Mouse (Mus musculus) ES-E14 (cell line): ENCODE results near the gene Ppp1r14c. TPM values are rescaled to one million over a fixed set of nuclear protein-coding genes. Genes with fewer than 3 reads are reported as not detected.

Experiments used
- DNase-seq: peaks from one replicate; pipeline ENCODE4 v3.0.0-alpha.2; 2013; ENCODE audit warnings: low read depth, low spot score
- H3K27ac ChIP-seq: 2 replicates; pipeline ENCODE4 v1.5.1; 2012; ENCODE audit warnings: low read depth, mild to moderate bottlenecking, low read length, moderate library complexity, mixed read lengths; ENCODE audit not compliant: poor library complexity, insufficient read depth, severe bottlenecking
- H3K36me3 ChIP-seq: 2 replicates; pipeline ENCODE4 v1.6.1; 2012; ENCODE audit warnings: mild to moderate bottlenecking, low read length, moderate library complexity, mixed read lengths; ENCODE audit not compliant: control insufficient read depth, poor library complexity, insufficient read depth, severe bottlenecking
- H3K4me1 ChIP-seq, 2 experiments: fragments of 150-350 bp in 1 of 2; sonication (generic) in 1 of 2; 2 replicates each; pipeline ENCODE4 v1.6.1; 2012; ENCODE audit warnings: low read length in 2 of 2, mild to moderate bottlenecking in 1 of 2, mixed read lengths in 1 of 2; ENCODE audit not compliant: control insufficient read depth in 2 of 2, insufficient read depth in 2 of 2, poor library complexity in 1 of 2
- H3K4me3 ChIP-seq, 2 experiments: fragments of 150-350 bp in 1 of 2; sonication (generic) in 1 of 2; 2 replicates each; pipeline ENCODE4 v1.5.1; 2012; ENCODE audit warnings: low read length in 2 of 2, low read depth in 1 of 2, mild to moderate bottlenecking in 1 of 2, mixed read lengths in 1 of 2; ENCODE audit not compliant: insufficient read depth in 1 of 2, poor library complexity in 1 of 2, severe bottlenecking in 1 of 2
- H3K9ac ChIP-seq: 2 replicates; pipeline ENCODE4 v1.6.1; 2012; ENCODE audit warnings: low read depth, mild to moderate bottlenecking, low read length, mixed read lengths; ENCODE audit not compliant: poor library complexity, insufficient read depth, severe bottlenecking
- H3K9me3 ChIP-seq: fragments of 150-350 bp; sonication (generic); 2 replicates; pipeline ENCODE4 v1.6.1; 2012; ENCODE audit warnings: low read depth, mild to moderate bottlenecking, low read length; ENCODE audit not compliant: control insufficient read depth, insufficient read depth
- CHD2 ChIP-seq: IDR thresholded peaks from 2 replicates; pipeline ENCODE4 v1.6.1; 2014; ENCODE audit warnings: mild to moderate bottlenecking, low read depth, low read length, inconsistent platforms
- HCFC1 ChIP-seq: IDR thresholded peaks from 2 replicates; pipeline ENCODE4 v1.6.1; 2012; ENCODE audit warnings: low read length, inconsistent platforms, borderline replicate concordance; ENCODE audit not compliant: insufficient read depth
- MAFK ChIP-seq: IDR thresholded peaks from 2 replicates; pipeline ENCODE4 v1.6.1; 2014; ENCODE audit warnings: mild to moderate bottlenecking, low read depth, low read length, inconsistent platforms; ENCODE audit not compliant: insufficient read depth
- ZC3H11A ChIP-seq: IDR thresholded peaks from 2 replicates; pipeline ENCODE4 v1.6.1; 2012; ENCODE audit warnings: low read depth, mild to moderate bottlenecking, inconsistent platforms, low read length, borderline replicate concordance
- ZNF384 ChIP-seq: IDR thresholded peaks from 2 replicates; pipeline ENCODE4 v1.6.1; 2012; ENCODE audit warnings: low read depth, low read length, inconsistent platforms
- in situ Hi-C, 2 experiments: fragments of 600-800 bp; cut with MboI; formaldehyde crosslinking; loops; one replicate each; pipeline ENCODE4 v1.15.1; 2025; ENCODE audit warnings: low sequenced_read_pairs in 2 of 2, inconsistent platforms in 1 of 2; ENCODE audit not compliant: unreplicated experiment in 2 of 2
- total RNA-seq: library from RNA; depleted of rRNA; stranded (reverse); fragments of 300-350 nt; gene quantifications from 2 replicates; pipeline ENCODE4 v1.2.3, GENCODE M21; 2012

The Ppp1r14c gene
- total RNA-seq, 1 experiment: 0.62 TPM

DNA sequence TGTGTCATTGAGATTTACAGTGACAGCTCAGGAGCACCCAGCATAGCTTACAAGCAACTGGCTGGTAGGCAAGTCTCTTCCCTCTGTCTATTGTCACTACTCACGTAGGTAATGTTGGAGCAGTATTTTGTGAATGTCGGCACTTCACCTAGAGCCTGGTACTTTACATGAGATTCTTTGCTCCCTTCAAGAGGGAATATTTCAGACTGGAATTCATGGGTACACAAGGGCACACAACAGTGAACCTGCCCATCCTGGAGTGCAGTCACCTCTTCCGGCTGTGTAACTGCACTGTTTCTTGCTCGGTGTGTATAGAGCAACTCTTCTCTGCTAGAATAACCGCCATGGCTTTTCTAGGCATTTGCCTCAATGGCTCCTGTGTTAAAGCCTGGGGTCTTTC, 82.8 kb downstream of the Ppp1r14c start:
- in situ Hi-C loops: no loop called here
- TF ChIP-seq ZC3H11A: no peak
- no peak for TF ChIP-seq MAFK
- no peak for TF ChIP-seq HCFC1
- no peak for TF ChIP-seq CHD2
- no peak for TF ChIP-seq ZNF384
- Histone ChIP-seq H3K9me3 (no peaks in the 10 kb centered on the region), H3K4me3 (no peak overlapping the region), H3K4me1 (no peaks in the 10 kb centered on the region), H3K9ac (no peak overlapping the region), H3K27ac (no peak overlapping the region), H3K36me3 (no peaks in the 10 kb centered on the region)
- DNase-seq: no peak

DNA sequence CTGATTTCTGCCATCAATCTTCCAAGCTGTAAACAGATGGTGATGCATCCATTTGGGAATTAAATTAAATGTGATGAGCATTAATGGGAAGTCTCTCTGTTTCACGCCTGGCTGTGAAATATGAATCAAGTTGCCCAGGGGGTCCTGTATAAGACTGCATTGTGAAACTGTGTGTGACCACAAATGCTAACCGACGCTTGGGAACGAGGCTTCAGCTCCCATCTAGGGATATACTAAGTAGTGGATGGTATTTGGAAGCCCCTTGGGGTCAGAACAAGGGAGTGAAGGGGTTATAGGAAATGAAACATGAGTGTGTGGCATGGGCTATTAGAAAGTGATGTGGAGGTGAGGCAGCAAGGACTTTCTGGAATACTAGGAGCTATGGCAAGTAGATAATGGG, 86.1 kb downstream of the Ppp1r14c start:
- DNase-seq: no peak
- H3K9ac ChIP-seq: no peak overlapping the region
- H3K27ac ChIP-seq: no peak overlapping the region
- H3K36me3 ChIP-seq: no peaks in the 10 kb centered on the region
- no peaks in the 10 kb centered on the region for H3K9me3 ChIP-seq
- H3K4me3 ChIP-seq: no peak overlapping the region
- H3K4me1 ChIP-seq: no peaks in the 10 kb centered on the region
- TF ChIP-seq HCFC1: no peak
- no peak for TF ChIP-seq CHD2
- TF ChIP-seq ZNF384: no peak
- TF ChIP-seq MAFK: no peak
- TF ChIP-seq ZC3H11A: no peak
- in situ Hi-C loops: no loop called here

GRCm38 (mm10) chr10:3452822-3453475, 87.1 kb downstream of the Ppp1r14c start:
- in situ Hi-C loops: no loop called here
- no peak for TF ChIP-seq HCFC1

GRCm38 (mm10) chr10:3458686-3459085, 92.8 kb downstream of the Ppp1r14c start:
- in situ Hi-C loops: no loop called here
- Histone ChIP-seq H3K4me3 (no peak overlapping the region), H3K9ac (no peak overlapping the region), H3K9me3 (no peaks in the 10 kb centered on the region), H3K27ac (no peak overlapping the region), H3K4me1 (no peaks in the 10 kb centered on the region), H3K36me3 (no peaks in the 10 kb centered on the region)
- no peak for TF ChIP-seq ZNF384
- TF ChIP-seq MAFK: no peak
- no peak for TF ChIP-seq ZC3H11A
- no peak for TF ChIP-seq HCFC1
- no peak for TF ChIP-seq CHD2
- no peak for DNase-seq

More at GRCm38 (mm10) chr10:3452822-3453475, 87.1 kb downstream of the Ppp1r14c start:
- no peak for DNase-seq
- H3K4me3 ChIP-seq: no peak overlapping the region
- no peaks in the 10 kb centered on the region for H3K4me1 ChIP-seq
- no peak overlapping the region for H3K9ac ChIP-seq
- no peak overlapping the region for H3K27ac ChIP-seq
- H3K36me3 ChIP-seq: no peaks in the 10 kb centered on the region
- H3K9me3 ChIP-seq: no peaks in the 10 kb centered on the region

GRCm38 (mm10) chr10:3460841-3461240, 95.0 kb downstream of the Ppp1r14c start:
- Histone ChIP-seq H3K9me3 (no peaks in the 10 kb centered on the region), H3K9ac (no peak overlapping the region), H3K36me3 (no peaks in the 10 kb centered on the region), H3K27ac (no peak overlapping the region), H3K4me1 (no peaks in the 10 kb centered on the region), H3K4me3 (no peak overlapping the region)
- TF ChIP-seq ZC3H11A: no peak
- no peak for TF ChIP-seq HCFC1
- no peak for TF ChIP-seq CHD2
- TF ChIP-seq ZNF384: no peak
- TF ChIP-seq MAFK: no peak
- DNase-seq: no peak
- in situ Hi-C loops: no loop called here
